Mouse (Mus musculus): Measurements from ENCODE around the gene Skp1a.
"Not testable (repeated sequence)": the region's sequence is repeated elsewhere in the genome, so short reads cannot be mapped to it uniquely, and the experiment has no call there.

Gene Skp1a

GRCm38 (mm10) chr11:52231606-52232541 lies at the start of gene Skp1a:
Gene Skp1a, plus strand, starts transcription at chr11:52231995.
- DNase-seq: peak; percentile 92 to 95

GRCm38 (mm10) chr11:52196496-52197023 lies 35.2 kb upstream of the Skp1a start:
- DNase-seq: not testable (repeated sequence)

GRCm38 (mm10) chr11:52213887-52214286 lies 17.9 kb upstream of the Skp1a start, which contains the start of gene Olfr1371:
Gene Olfr1371, minus strand, starts transcription at chr11:52213987.
- DNase-seq: no peak

GRCm38 (mm10) chr11:52220282-52220681 lies 11.5 kb upstream of the Skp1a start:
- peak; percentile 68 to 72 for DNase-seq

GRCm38 (mm10) chr11:52221921-52222320 lies 9.9 kb upstream of the Skp1a start:
- not testable (repeated sequence) for DNase-seq

- no peak for DNase-seq
These were observed 8.9 kb upstream of the Skp1a start for GRCm38 (mm10) chr11:52222891-52223290.

GRCm38 (mm10) chr11:52223968-52224682 lies 7.7 kb upstream of the Skp1a start:
- DNase-seq: no peak

GRCm38 (mm10) chr11:52225986-52226599 lies 5.7 kb upstream of the Skp1a start:
- no peak for DNase-seq

- no peak for DNase-seq
These were observed 4.7 kb upstream of the Skp1a start for GRCm38 (mm10) chr11:52227053-52227452.

GRCm38 (mm10) chr11:52227466-52228226 lies 4.1 kb upstream of the Skp1a start:
- no peak for DNase-seq

- DNase-seq: no peak
These were observed 2.9 kb upstream of the Skp1a start for GRCm38 (mm10) chr11:52228722-52229448.

GRCm38 (mm10) chr11:52230694-52231093 lies 1.1 kb upstream of the Skp1a start:
- no peak for DNase-seq

GRCm38 (mm10) chr11:52233043-52233653 lies 1.4 kb downstream of the Skp1a start:
- no peak for DNase-seq

- DNase-seq: no peak
These were observed 2.1 kb downstream of the Skp1a start for GRCm38 (mm10) chr11:52233906-52234305.

GRCm38 (mm10) chr11:52234509-52234908 lies 2.7 kb downstream of the Skp1a start:
- DNase-seq: no peak

- no peak for DNase-seq
These were observed 9.2 kb downstream of the Skp1a start for GRCm38 (mm10) chr11:52240898-52241542.

GRCm38 (mm10) chr11:52249452-52249851 lies 17.7 kb downstream of the Skp1a start:
- DNase-seq: no peak

GRCm38 (mm10) chr11:52251770-52252169 lies 20.0 kb downstream of the Skp1a start:
- DNase-seq: no peak

- DNase-seq: no peak
These were observed 20.9 kb downstream of the Skp1a start for GRCm38 (mm10) chr11:52252692-52253091.

GRCm38 (mm10) chr11:52253674-52254375 lies 22.0 kb downstream of the Skp1a start:
- peak; percentile 80 to 86 for DNase-seq
